Mouse (Mus musculus) CH12.LX (cell line): Measurements from ENCODE around the gene Zranb2. TPM values are rescaled to one million over a fixed set of nuclear protein-coding genes. Genes with fewer than 3 reads are reported as not detected.

Source experiments
- DNase-seq: peaks from one replicate; pipeline ENCODE4 v3.0.0-alpha.2; 2013; ENCODE audit errors: extremely low read depth
- H3K27ac ChIP-seq: 2 replicates; pipeline ENCODE4 v1.5.1; 2012; ENCODE audit warnings: low read depth, mild to moderate bottlenecking, control low read depth, moderate library complexity; ENCODE audit not compliant: insufficient read depth
- H3K27me3 ChIP-seq: replicated peaks from 2 replicates; pipeline ENCODE3; 2012; ENCODE audit warnings: inconsistent platforms
- H3K36me3 ChIP-seq, 2 experiments: replicated peaks in 1 of 2; 2 replicates each; pipeline versions ENCODE3 to v1.6.1; 2012; ENCODE audit warnings: inconsistent platforms in 1 of 2, low read length in 1 of 2, mild to moderate bottlenecking in 1 of 2, mixed read lengths in 1 of 2, moderate library complexity in 1 of 2; ENCODE audit not compliant: control insufficient read depth in 1 of 2, insufficient read depth in 1 of 2
- H3K4me1 ChIP-seq, 2 experiments: 2 replicates each; pipeline ENCODE4 v1.6.1; 2012; ENCODE audit warnings: inconsistent platforms in 1 of 2, moderate library complexity in 1 of 2; ENCODE audit not compliant: insufficient read depth in 2 of 2, control insufficient read depth in 1 of 2
- H3K4me2 ChIP-seq: 2 replicates; pipeline ENCODE4 v1.6.1; 2012; ENCODE audit warnings: low read depth, mild to moderate bottlenecking, control low read depth; ENCODE audit not compliant: poor library complexity, insufficient read depth, severe bottlenecking
- H3K4me3 ChIP-seq, 3 experiments: fragments of 150-350 bp in 1 of 3; sonication (generic) in 1 of 3; replicated peaks in 1 of 3; 2 replicates each; pipeline versions ENCODE3 to v1.5.1; 2011 to 2012; ENCODE audit warnings: low read depth in 2 of 3, low read length in 2 of 3, mild to moderate bottlenecking in 2 of 3, moderate library complexity in 2 of 3, control low read depth in 1 of 3, improper control_type of control experiment in 1 of 3, inconsistent platforms in 1 of 3, mixed read lengths in 1 of 3; ENCODE audit not compliant: poor library complexity in 1 of 3
- H3K79me2 ChIP-seq: replicated peaks from 2 replicates; pipeline ENCODE4 v1.6.1; 2012; ENCODE audit warnings: mild to moderate bottlenecking, moderate library complexity; ENCODE audit not compliant: control insufficient read depth, poor library complexity, insufficient read depth, severe bottlenecking; ENCODE audit errors: extremely low read depth
- H3K9ac ChIP-seq: 2 replicates; pipeline ENCODE4 v1.6.1; 2012; ENCODE audit warnings: low read depth, mild to moderate bottlenecking, control low read depth, moderate library complexity; ENCODE audit not compliant: insufficient read depth
- H3K9me3 ChIP-seq: replicated peaks from 2 replicates; pipeline ENCODE3; 2012; ENCODE audit warnings: low read length, inconsistent platforms, mixed read lengths
- CHD2 ChIP-seq: IDR thresholded peaks from 2 replicates; pipeline ENCODE4 v1.6.1; 2011; ENCODE audit warnings: low read length, improper control_type of control experiment
- CTCF ChIP-seq, 2 experiments: IDR thresholded peaks in 1 of 2; conservative IDR thresholded peaks in 1 of 2; 2 replicates each; pipeline ENCODE4 v1.5.1; 2011 to 2012; ENCODE audit warnings: low read depth in 2 of 2, low read length in 2 of 2, improper control_type of control experiment in 1 of 2, inconsistent platforms in 1 of 2, mild to moderate bottlenecking in 1 of 2, moderate library complexity in 1 of 2
- EP300 ChIP-seq: IDR thresholded peaks from 2 replicates; pipeline ENCODE4 v1.6.1; 2011; ENCODE audit warnings: low read length, improper control_type of control experiment
- HCFC1 ChIP-seq: IDR thresholded peaks from 2 replicates; pipeline ENCODE4 v1.6.1; 2012; ENCODE audit warnings: low read depth, mild to moderate bottlenecking, inconsistent platforms, low read length, improper control_type of control experiment
- MYC ChIP-seq: IDR thresholded peaks from 2 replicates; pipeline ENCODE4 v1.6.1; 2011; ENCODE audit warnings: low read depth, mild to moderate bottlenecking, improper control_type of control experiment, low read length
- RCOR1 ChIP-seq: conservative IDR thresholded peaks from 2 replicates; pipeline ENCODE4 v1.6.1; 2012; ENCODE audit warnings: low read depth, mild to moderate bottlenecking, inconsistent platforms, low read length, improper control_type of control experiment
- SMC3 ChIP-seq: IDR thresholded peaks from 2 replicates; pipeline ENCODE4 v1.6.1; 2011; ENCODE audit warnings: low read depth, low read length, improper control_type of control experiment
- TBP ChIP-seq: conservative IDR thresholded peaks from 2 replicates; pipeline ENCODE4 v1.6.1; 2011; ENCODE audit warnings: low read depth, low read length, improper control_type of control experiment
- TCF12 ChIP-seq: IDR thresholded peaks from 2 replicates; pipeline ENCODE4 v1.6.1; 2014; ENCODE audit warnings: low read depth, mild to moderate bottlenecking, inconsistent platforms, low read length, improper control_type of control experiment
- UBTF ChIP-seq: IDR thresholded peaks from 2 replicates; pipeline ENCODE4 v1.6.1; 2012; ENCODE audit warnings: low read depth, mild to moderate bottlenecking, inconsistent platforms, low read length, improper control_type of control experiment, moderate library complexity
- USF1 ChIP-seq: IDR thresholded peaks from 2 replicates; pipeline ENCODE4 v1.6.1; 2014; ENCODE audit warnings: low read depth, mild to moderate bottlenecking, inconsistent platforms, low read length, improper control_type of control experiment
- ZMIZ1 ChIP-seq: IDR thresholded peaks from 2 replicates; pipeline ENCODE4 v1.6.1; 2012; ENCODE audit warnings: low read depth, mild to moderate bottlenecking, inconsistent platforms, low read length, improper control_type of control experiment
- dilution Hi-C: fragments of 300-500 bp; cut with MboI; formaldehyde crosslinking; loops from 2 replicates; pipeline ENCODE4 v1.14.3; 2020; ENCODE audit warnings: low sequenced_read_pairs; ENCODE audit not compliant: extremely low pct_unique_long_range_greater_than_20kb, extremely low pct_ligation_motif_present
- in situ Hi-C: fragments of 300-500 bp; cut with MboI; formaldehyde crosslinking; loops from 3 replicates; pipeline ENCODE4 v1.14.3; 2019; ENCODE audit warnings: low sequenced_read_pairs, low pct_ligation_motif_present, low pct_unique_long_range_greater_than_20kb, mixed read lengths
- polyA plus RNA-seq: library from polyadenylated mRNA; unstranded; fragments of >175 nt; gene quantifications from 2 replicates; pipeline ENCODE4 v1.2.1, GENCODE M21; 2012; ENCODE audit warnings: low read depth; ENCODE audit not compliant: insufficient read length
- total RNA-seq, 2 experiments: library from RNA; depleted of rRNA; stranded (reverse); fragments of 300-350 nt in 1 of 2; fragments of >200 nt in 1 of 2; gene quantifications; 2 replicates each; pipeline ENCODE4 v1.2.3; 2012 to 2014

The Zranb2 gene
- total and polyA plus RNA-seq, 3 experiments: 87.5 to 346 (median 240) TPM

- dilution Hi-C loops (no loop called here), in situ Hi-C loops (loop anchor here (10.0 kb wide), 1 partner anchor 49 kb away; no protein-coding TSS in a partner anchor)
- Histone ChIP-seq H3K4me2 (no peak overlapping the region), H3K36me3 (no peaks in the 10 kb centered on the region), H3K27me3 (no peaks in the 10 kb centered on the region), H3K79me2 (no peaks in the 10 kb centered on the region), H3K4me1 (peaks cover 0 to 43% of the 10 kb centered on the region in 2 experiments; a peak in 2 of 4 replicates), H3K4me3 (no peak overlapping the region), H3K9ac (no peak overlapping the region), H3K9me3 (no peaks in the 10 kb centered on the region), H3K27ac (no peak overlapping the region)
- TF ChIP-seq UBTF: no peak
- no peak for DNase-seq
These were observed 41.7 kb downstream of the Zranb2 start for GRCm38 (mm10) chr3:157575441-157576342.

GRCm38 (mm10) chr3:157576343-157576722 lies 42.4 kb downstream of the Zranb2 start:
- Histone ChIP-seq H3K9me3 (no peaks in the 10 kb centered on the region), H3K4me2 (no peak overlapping the region), H3K27me3 (no peaks in the 10 kb centered on the region), H3K36me3 (no peaks in the 10 kb centered on the region), H3K27ac (no peak overlapping the region)
- in situ Hi-C loops: loop anchor here (10.0 kb wide), 1 partner anchor 48 kb away; no protein-coding TSS in a partner anchor
- DNase-seq: no peak
- no peak for TF ChIP-seq UBTF
- TF ChIP-seq USF1: no peak
- no peak for TF ChIP-seq CTCF (conservative IDR thresholded peaks at IDR 0.05 in 1 of 2, IDR thresholded peaks at IDR 0.05 in 1 of 2; ENCODE audit: low read depth in 2 of 2, low read length in 2 of 2)
- TF ChIP-seq, all 38 proteins: peak for 0
- dilution Hi-C loops: no loop called here
- H3K4me3 ChIP-seq: no peak overlapping the region
- H3K79me2 ChIP-seq: no peaks in the 10 kb centered on the region
- H3K4me1 ChIP-seq: peaks cover 0 to 43% of the 10 kb centered on the region in 2 experiments; a peak in 2 of 4 replicates
- H3K9ac ChIP-seq: no peak overlapping the region

DNA sequence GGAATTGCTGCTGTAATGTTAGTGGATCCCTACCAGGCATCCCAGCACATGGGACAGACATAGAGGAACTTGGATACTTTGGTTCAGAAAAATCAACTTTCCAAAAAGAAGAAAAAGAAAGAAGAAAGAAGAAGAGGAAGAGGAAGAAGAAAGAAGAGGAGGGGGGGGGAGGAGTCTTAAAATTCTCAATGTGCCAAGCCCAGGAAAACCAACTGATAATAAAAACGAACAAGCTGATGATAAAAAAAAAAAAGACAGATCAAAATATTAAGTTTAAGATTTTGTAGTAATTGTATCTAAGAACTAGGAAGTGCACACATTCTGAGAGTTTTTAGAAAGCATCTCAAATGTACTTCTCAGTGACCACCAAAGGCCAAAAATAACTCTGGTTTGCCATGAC lies 42.9 kb downstream of the Zranb2 start:
- no peak overlapping the region for H3K9ac ChIP-seq
- peaks cover 0 to 40% of the 10 kb centered on the region in 2 experiments; a peak in 2 of 4 replicates for H3K4me1 ChIP-seq
- in situ Hi-C loops (loop anchor here (10.0 kb wide), 1 partner anchor 48 kb away; no protein-coding TSS in a partner anchor), dilution Hi-C loops (no loop called here)
- no peak overlapping the region for H3K4me2 ChIP-seq
- no peak overlapping the region for H3K4me3 ChIP-seq
- no peak for TF ChIP-seq EP300
- no peak for TF ChIP-seq HCFC1
- no peak for TF ChIP-seq RCOR1
- TF ChIP-seq CHD2: no peak
- TF ChIP-seq SMC3: no peak
- no peak for TF ChIP-seq TCF12
- no peak for TF ChIP-seq MYC
- TF ChIP-seq ZMIZ1: no peak
- no peak for TF ChIP-seq TBP
- no peak overlapping the region for H3K27ac ChIP-seq
- no peaks in the 10 kb centered on the region for H3K79me2 ChIP-seq
- no peak for DNase-seq
- no peaks in the 10 kb centered on the region for H3K27me3 ChIP-seq
- H3K36me3 ChIP-seq: no peaks in the 10 kb centered on the region
- no peaks in the 10 kb centered on the region for H3K9me3 ChIP-seq
